Mouse (Mus musculus) hindbrain, embryonic 11.5 days (tissue): ENCODE measurements around the gene Sstr2. TPM values are rescaled to one million over a fixed set of nuclear protein-coding genes. Genes with fewer than 3 reads are reported as not detected.

Experiments used
- ATAC-seq: fragments of 200-750 bp; cut with Nextera tagmentation; 2 replicates; pipeline ENCODE4 v1.8.0; 2017; ENCODE audit warnings: mild to moderate bottlenecking, moderate TSS enrichment, moderate library complexity; ENCODE audit not compliant: low FRiP score
- DNase-seq: peaks from one replicate; pipeline ENCODE4 v3.0.0-alpha.2; 2015; ENCODE audit warnings: low spot score
- H3K27ac ChIP-seq: fragments of 300-500 bp; sonication (generic); 2 replicates; pipeline ENCODE4 v1.5.1; 2014; ENCODE audit warnings: mild to moderate bottlenecking, low read depth, low read length
- H3K27me3 ChIP-seq: fragments of 300-500 bp; sonication (generic); 2 replicates; pipeline ENCODE4 v1.6.1; 2014; ENCODE audit warnings: mild to moderate bottlenecking, low read length, moderate library complexity, mixed read lengths; ENCODE audit not compliant: control insufficient read depth, insufficient read depth
- H3K36me3 ChIP-seq: fragments of 300-500 bp; sonication (generic); 2 replicates; pipeline ENCODE4 v1.6.1; 2014; ENCODE audit warnings: mild to moderate bottlenecking, low read length, moderate library complexity, mixed read lengths; ENCODE audit not compliant: control insufficient read depth, insufficient read depth
- H3K4me1 ChIP-seq: fragments of 300-500 bp; sonication (generic); replicated peaks from 2 replicates; pipeline ENCODE4 v1.6.1; 2014; ENCODE audit warnings: low read length, mixed read lengths; ENCODE audit not compliant: control insufficient read depth, insufficient read depth
- H3K4me2 ChIP-seq: fragments of 300-500 bp; sonication (generic); replicated peaks from 2 replicates; pipeline ENCODE4 v1.6.1; 2014; ENCODE audit warnings: mild to moderate bottlenecking, low read depth, low read length
- H3K4me3 ChIP-seq: fragments of 300-500 bp; sonication (generic); 2 replicates; pipeline ENCODE4 v1.5.1; 2014; ENCODE audit warnings: low read depth, low read length
- H3K9ac ChIP-seq: fragments of 300-500 bp; sonication (generic); 2 replicates; pipeline ENCODE4 v1.6.1; 2014; ENCODE audit warnings: low read depth, low read length
- H3K9me3 ChIP-seq: fragments of 300-500 bp; sonication (generic); 2 replicates; pipeline ENCODE4 v1.6.1; 2016; ENCODE audit warnings: low read length; ENCODE audit not compliant: control insufficient read depth
- WGBS: fragments of 180-500 bp; shearing (Covaris S2); extraction: QIAGEN DNeasy Blood & Tissue Kit; methylation state at CpG from one replicate; pipeline ENCODE4 v1.1.7; 2014; 5-methylcytosine and 5-hydroxymethylcytosine counted together
- polyA plus RNA-seq: library from polyadenylated mRNA; unstranded; fragments of >200 nt; fragmentation: Nextera tagmentation; extraction: Ambion mirVana; gene quantifications from 2 replicates; pipeline ENCODE4 v1.2.1, GENCODE M21; 2014

The Sstr2 gene
- polyA plus RNA-seq, 1 experiment from 2014 or later: 41.9 TPM

DNA sequence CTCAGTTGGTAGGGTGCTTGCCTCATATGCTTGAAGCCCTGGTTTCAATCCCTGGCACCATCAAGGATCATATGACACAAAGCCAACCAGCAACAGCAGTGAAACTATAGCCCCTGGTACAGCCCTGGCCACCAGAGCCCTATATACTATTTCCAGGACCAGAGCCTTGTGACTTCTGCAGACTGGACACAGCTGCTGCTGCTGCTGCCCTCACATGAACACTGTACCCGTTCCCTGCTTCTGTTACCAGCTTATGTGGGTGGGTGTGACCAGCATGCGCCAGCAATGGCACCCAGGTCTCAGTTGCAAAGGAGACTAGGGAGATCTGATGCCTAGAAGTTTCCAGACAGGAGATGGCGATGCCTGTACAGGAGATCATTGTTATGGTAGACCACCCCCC is 21.5 kb upstream of the Sstr2 start:
- 88% methylated on average over 3 of the region's 3 CpGs for WGBS
- no peak for ATAC-seq
- DNase-seq: no peak

DNA sequence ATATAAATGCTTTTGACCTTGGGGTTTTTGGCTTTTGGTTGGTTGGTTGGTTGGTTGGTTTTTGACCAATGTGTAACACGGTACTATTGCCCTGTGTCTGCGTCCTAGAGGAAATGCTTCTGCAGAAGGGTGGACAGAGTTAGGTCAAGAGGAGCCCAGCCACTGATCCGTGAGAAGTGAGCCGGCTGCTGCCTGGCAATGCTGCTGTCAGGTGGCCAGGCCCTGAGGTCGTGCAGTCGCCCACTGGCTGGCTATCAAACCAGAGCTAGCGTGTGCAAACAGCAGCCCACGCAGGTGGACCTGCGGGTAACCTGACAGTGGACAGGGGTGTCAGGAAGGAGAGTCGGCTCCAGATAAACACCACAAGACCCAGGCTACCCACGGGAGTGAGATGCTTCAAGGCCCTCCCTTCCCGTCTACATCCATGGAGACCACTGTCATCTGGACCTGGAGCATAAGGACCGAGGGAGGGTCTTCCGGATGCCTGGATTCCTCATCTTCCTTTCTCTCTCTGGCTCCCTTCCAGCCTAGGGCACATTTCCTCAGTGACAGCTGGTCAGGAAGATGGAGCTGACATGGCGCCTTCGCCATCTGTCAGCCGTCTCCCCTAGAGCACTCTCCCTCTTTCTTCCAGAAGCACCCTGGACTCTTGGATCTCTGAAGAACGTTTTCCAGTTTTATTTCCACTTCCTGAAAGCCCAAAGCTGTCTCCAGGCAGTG is 18.5 kb upstream of the Sstr2 start:
- Histone ChIP-seq H3K4me3 (no peak overlapping the region), H3K27ac (peak overlapping the region; percentile 52), H3K36me3 (no peaks in the 10 kb centered on the region), H3K9me3 (no peaks in the 10 kb centered on the region), H3K4me2 (no peak overlapping the region), H3K27me3 (no peaks in the 10 kb centered on the region), H3K9ac (no peak overlapping the region), H3K4me1 (no peaks in the 10 kb centered on the region; the same call in 1 of the 2 replicates)
- WGBS: 72% methylated on average over 18 of the region's 18 CpGs
- DNase-seq (no peak), ATAC-seq (0 out of 2 replicates have a peak, but pooled peaks have one; percentile 38)

More for the DNA sequence above, 21.5 kb upstream of the Sstr2 start:
- Histone ChIP-seq H3K9me3 (no peaks in the 10 kb centered on the region), H3K36me3 (no peaks in the 10 kb centered on the region), H3K4me3 (no peak overlapping the region), H3K27ac (no peak overlapping the region), H3K27me3 (no peaks in the 10 kb centered on the region), H3K4me2 (no peak overlapping the region), H3K4me1 (no peaks in the 10 kb centered on the region; the same call in 1 of the 2 replicates), H3K9ac (no peak overlapping the region)

DNA sequence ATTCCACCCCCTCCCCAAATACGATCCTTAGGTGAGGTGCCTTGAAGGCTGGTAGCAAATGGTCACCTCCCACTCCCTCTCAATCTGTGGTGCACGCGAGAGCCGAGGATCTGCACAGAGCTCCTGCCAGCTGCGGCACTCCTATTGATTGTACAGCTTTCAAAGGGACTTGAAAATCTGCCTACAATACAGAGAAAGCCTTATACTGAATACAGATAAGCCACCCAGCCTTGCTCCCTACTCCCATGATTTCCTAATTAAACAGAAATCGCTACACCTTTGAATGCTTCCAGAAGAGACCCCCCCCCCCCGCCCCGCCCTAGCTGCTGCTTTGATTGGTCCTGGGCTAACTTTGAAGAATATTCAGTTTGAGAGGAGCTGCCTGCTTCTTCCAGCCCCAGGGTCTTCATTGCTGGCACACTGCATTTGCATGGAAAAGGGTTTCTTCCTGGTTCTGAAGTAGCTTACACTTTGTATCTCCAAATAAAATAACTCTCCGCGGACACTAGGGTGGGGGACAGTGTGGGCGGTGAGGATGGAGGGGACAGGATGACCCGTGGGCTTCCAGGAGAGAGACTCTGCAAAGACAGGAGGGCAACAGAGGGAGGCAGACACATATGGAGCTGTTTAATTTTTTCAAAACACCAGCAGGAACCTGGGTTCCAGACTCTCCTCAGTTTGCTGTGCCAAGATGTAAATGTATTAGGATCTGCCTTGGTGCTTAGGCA is 17.4 kb upstream of the Sstr2 start:
- Histone ChIP-seq H3K27me3 (no peaks in the 10 kb centered on the region), H3K27ac (peak overlapping the region; percentile 52), H3K9me3 (no peaks in the 10 kb centered on the region), H3K4me3 (no peak overlapping the region), H3K9ac (no peak overlapping the region), H3K4me1 (no peaks in the 10 kb centered on the region; the same call in 1 of the 2 replicates), H3K36me3 (no peaks in the 10 kb centered on the region), H3K4me2 (no peak overlapping the region)
- WGBS: 58% methylated on average over 12 of the region's 12 CpGs
- ATAC-seq: peak; percentile 61
- peak; percentile 28 for DNase-seq

DNA sequence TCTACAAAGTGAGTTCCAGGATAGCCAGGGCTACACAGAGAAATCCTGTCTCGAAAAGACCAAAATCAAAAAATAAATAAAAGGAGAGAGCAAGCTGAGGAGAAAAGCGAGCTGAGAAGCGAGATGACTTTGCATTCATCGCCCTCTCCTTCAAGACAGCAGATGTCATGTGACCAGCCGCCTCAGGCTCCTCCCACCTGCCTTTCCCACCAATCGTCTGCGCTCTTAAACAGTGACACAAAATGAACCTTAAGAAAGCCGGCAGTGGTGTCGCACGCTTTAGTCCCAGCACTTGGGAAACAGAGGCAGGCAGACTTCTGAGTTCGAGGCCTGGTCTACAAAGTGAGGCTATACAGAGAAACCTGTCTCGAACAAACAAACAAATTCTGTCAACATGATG is 11.6 kb upstream of the Sstr2 start:
- WGBS: 98% methylated on average over 12 of the region's 12 CpGs
- H3K9ac ChIP-seq: no peak overlapping the region
- H3K4me3 ChIP-seq: no peak overlapping the region
- DNase-seq: no peak
- no peak overlapping the region for H3K27ac ChIP-seq
- no peak for ATAC-seq
- no peak overlapping the region for H3K4me2 ChIP-seq
- no peaks in the 10 kb centered on the region for H3K27me3 ChIP-seq
- H3K36me3 ChIP-seq: no peaks in the 10 kb centered on the region
- H3K9me3 ChIP-seq: no peaks in the 10 kb centered on the region
- H3K4me1 ChIP-seq: peaks cover 8% of the 10 kb centered on the region

DNA sequence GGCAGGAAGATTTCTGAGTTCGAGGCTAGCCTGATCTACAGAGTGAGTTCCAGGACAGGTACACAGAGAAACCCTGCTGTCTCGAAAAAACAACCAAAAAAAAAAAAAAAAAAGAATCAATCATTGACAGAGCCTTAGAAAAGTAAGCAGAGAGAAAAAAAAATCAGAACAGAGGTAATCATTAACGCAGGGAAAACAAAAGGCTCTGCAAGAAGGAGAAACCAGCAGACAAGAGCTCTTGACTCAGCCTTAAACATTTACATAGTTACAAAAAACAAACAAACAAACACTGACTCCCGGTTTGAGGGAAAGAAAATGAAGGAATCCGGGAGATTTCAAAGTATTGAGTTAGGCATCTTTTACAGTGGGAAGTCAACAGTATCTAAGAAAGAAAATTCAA is 9.6 kb upstream of the Sstr2 start:
- ATAC-seq (no peak), DNase-seq (no peak)
- Histone ChIP-seq H3K27ac (no peak overlapping the region), H3K9me3 (no peaks in the 10 kb centered on the region), H3K27me3 (no peaks in the 10 kb centered on the region), H3K4me3 (no peak overlapping the region), H3K36me3 (no peaks in the 10 kb centered on the region), H3K4me1 (peaks cover 8% of the 10 kb centered on the region), H3K4me2 (no peak overlapping the region), H3K9ac (no peak overlapping the region)
- 76% methylated on average over 5 of the region's 5 CpGs for WGBS

DNA sequence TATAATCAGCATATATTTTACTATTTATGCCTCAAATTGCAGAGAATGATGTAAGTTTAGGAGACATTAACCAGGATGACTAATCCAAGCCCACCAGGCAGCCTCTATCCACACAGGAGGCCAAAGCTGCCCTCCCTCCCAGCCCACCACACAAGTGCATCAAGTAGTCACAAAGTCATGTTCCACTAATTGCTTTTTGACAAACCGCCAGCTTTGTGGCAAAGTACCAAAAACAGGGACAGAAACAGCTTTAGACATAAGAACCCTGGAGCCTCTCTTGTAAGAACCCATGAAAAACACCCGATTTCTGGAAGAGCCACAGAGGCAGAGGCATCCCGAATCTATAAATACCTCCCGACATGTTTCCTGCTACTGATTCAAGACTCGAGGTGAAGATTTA is 8.9 kb upstream of the Sstr2 start:
- Histone ChIP-seq H3K9ac (no peak overlapping the region), H3K36me3 (no peaks in the 10 kb centered on the region), H3K27me3 (no peaks in the 10 kb centered on the region), H3K9me3 (no peaks in the 10 kb centered on the region), H3K27ac (no peak overlapping the region), H3K4me3 (no peak overlapping the region), H3K4me2 (no peak overlapping the region), H3K4me1 (peaks cover 8% of the 10 kb centered on the region)
- 81% methylated on average over 5 of the region's 5 CpGs for WGBS
- DNase-seq: no peak
- no peak for ATAC-seq

DNA sequence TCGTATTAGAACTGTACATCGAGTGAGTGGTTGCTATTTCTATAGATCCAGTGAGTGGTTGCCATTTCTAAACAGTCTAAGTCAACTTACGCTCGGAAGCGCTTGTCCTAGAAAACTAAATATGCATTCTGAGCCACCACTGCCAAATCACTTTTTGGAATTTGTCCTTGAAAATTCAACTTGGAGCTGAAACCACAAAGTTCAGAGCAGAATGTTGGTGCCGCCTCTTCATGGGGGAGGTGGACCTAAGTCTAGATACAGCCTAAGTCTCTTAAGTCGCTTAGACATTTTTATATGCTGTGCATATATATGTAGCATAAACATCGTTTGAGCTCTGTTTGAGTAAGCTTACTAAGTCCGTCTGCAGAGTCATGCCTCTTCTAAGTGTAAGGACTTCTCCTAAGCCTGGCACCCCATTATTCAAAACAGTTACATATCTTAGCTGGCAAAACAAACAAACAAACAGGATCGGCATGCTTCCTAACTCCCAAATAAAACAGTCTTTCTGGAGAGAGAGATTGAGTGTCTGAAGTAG is 8.0 kb upstream of the Sstr2 start:
- Histone ChIP-seq H3K27ac (peak overlapping the region; percentile 86), H3K9ac (no peak overlapping the region; the same call in 1 of the 2 replicates), H3K36me3 (no peaks in the 10 kb centered on the region), H3K4me1 (peaks cover 8% of the 10 kb centered on the region), H3K4me3 (no peak overlapping the region), H3K4me2 (no peak overlapping the region), H3K9me3 (no peaks in the 10 kb centered on the region), H3K27me3 (no peaks in the 10 kb centered on the region)
- no peak for DNase-seq
- ATAC-seq: no peak
- 89% methylated on average over 10 of the region's 10 CpGs for WGBS

DNA sequence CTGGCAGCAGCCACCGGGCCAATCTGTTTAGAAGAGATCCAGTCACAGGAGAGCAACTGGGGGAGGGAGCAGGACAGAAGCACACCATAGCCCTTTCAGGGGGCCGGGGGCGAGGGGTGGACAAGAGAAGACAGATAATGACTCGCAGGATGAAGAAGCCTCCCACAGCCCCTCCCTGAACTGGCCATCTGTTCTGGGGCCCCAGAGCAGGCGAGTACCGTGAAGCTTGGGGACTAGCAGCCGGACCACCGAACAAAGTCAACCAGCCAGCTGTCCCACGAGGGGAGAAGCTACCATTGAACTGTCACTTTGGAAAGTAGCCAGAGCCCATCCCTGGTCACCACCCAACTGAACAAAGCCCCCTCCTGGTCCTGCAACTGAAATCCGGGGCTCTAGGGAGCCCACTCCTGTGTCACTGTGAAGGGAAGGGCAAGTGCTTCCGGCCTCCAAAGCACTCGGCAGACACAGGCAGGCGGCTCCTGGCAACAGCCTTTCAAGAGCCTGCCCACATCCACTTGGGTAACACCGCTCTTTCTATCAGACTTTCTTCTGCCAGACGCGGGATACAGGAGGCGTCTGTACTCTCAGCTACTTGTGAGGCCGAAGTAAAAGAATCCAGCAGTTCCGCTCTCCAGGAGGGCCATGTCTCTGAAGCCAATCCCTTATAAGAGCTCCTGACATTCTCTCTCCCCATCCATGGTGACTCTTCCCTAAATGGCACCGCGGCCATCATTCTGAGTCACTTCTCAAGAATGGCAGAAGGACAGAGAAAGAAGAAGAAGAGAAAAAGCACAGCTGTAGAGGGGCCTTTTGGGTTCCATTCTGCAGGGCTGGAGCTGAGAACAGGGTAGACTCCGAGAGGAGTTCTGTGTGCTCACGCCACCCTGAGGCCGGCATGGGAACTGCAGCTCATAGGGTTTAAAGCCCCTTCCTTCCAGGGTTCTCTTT is 7.2 kb upstream of the Sstr2 start:
- Histone ChIP-seq H3K4me1 (peaks cover 8% of the 10 kb centered on the region), H3K36me3 (no peaks in the 10 kb centered on the region), H3K4me3 (no peak overlapping the region), H3K9ac (peak overlapping the region; percentile 31), H3K4me2 (peak overlapping the region; percentile 19; the same call in 1 of the 2 replicates), H3K9me3 (no peaks in the 10 kb centered on the region), H3K27ac (peak overlapping the region; percentile 86), H3K27me3 (no peaks in the 10 kb centered on the region)
- WGBS: 14% methylated on average over 24 of the region's 24 CpGs
- ATAC-seq (peak; percentile 92), DNase-seq (peak; percentile 84)
